Mouse (Mus musculus) forebrain, embryonic 10.5 days (tissue): ENCODE results near the gene Zfp36l2. TPM values are rescaled to one million over a fixed set of nuclear protein-coding genes. Genes with fewer than 3 reads are reported as not detected.
"Not testable (repeated sequence)": the region's sequence is repeated elsewhere in the genome, so short reads cannot be mapped to it uniquely, and the experiment has no call there.

Source experiments
- DNase-seq: peaks from one replicate; pipeline ENCODE4 v3.0.0-alpha.2; 2017; ENCODE audit warnings: low spot score; ENCODE audit errors: extremely low spot score
- H3K27ac ChIP-seq: fragments of 300-500 bp; sonication (generic); 2 replicates; pipeline ENCODE4 v1.5.1; 2016; ENCODE audit warnings: mild to moderate bottlenecking
- H3K27me3 ChIP-seq: fragments of 300-500 bp; sonication (generic); 2 replicates; pipeline ENCODE4 v1.6.1; 2016; ENCODE audit warnings: mild to moderate bottlenecking; ENCODE audit not compliant: poor library complexity, severe bottlenecking
- H3K36me3 ChIP-seq: fragments of 300-500 bp; sonication (generic); replicated peaks from 2 replicates; pipeline ENCODE4 v1.6.1; 2016; ENCODE audit warnings: mild to moderate bottlenecking, moderate library complexity
- H3K4me1 ChIP-seq: fragments of 300-500 bp; sonication (generic); 2 replicates; pipeline ENCODE4 v1.6.1; 2016
- H3K4me3 ChIP-seq: fragments of 300-500 bp; sonication (generic); 2 replicates; pipeline ENCODE4 v1.5.1; 2016; ENCODE audit warnings: mild to moderate bottlenecking, moderate library complexity
- H3K9me3 ChIP-seq: fragments of 300-500 bp; sonication (generic); 2 replicates; pipeline ENCODE4 v1.6.1; 2016; ENCODE audit warnings: mild to moderate bottlenecking, moderate library complexity
- WGBS: fragments of 180-500 bp; shearing (Covaris S2); methylation state at CpG from one replicate; pipeline ENCODE4 v1.1.7; 2016; 5-methylcytosine and 5-hydroxymethylcytosine counted together
- polyA plus RNA-seq: library from polyadenylated mRNA; unstranded; fragments of >200 nt; fragmentation: Nextera tagmentation; extraction: Ambion mirVana; gene quantifications from 2 replicates; pipeline ENCODE4 v1.2.1, GENCODE M21; 2016

The Zfp36l2 gene
- polyA plus RNA-seq, result 8.1 and 8.9 TPM in 2 replicates

DNA sequence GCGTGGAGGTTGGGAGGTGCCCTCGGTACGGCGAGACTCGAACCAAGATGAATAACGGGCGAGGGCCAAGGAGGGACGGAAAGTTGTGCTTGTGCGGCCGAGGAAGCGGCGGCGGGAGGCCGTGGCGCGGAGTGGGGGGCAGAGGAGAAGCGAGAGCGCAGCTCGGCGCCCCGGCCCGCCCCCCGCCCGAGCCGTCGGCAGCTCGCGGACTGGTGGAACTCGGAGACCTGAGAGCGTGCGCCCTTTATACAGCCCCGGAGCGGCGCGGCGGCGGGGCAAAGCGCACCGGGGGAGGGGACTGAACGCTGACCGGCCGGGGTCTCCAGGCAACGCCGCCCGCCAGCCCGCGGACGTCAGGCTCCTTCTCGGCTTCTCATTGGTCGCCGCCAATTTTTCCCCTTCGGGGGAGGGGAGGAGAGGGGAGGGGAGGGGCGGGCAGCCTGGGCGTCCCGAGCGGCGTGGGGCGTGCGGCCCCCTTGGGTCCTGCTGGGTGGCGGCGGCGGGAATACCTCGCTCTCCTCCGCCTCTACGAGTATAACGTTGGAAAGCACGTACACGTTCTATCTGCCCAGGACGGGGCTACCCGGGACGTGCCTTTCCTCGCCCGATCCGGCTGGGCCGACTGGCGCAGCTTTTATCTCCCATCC, at the start of gene Zfp36l2:
Gene Zfp36l2 (minus strand): TSS at position 221 of the 647 bp plus-strand sequence.
- peak; percentile 95 for DNase-seq
- Histone ChIP-seq H3K27me3 (peaks cover 10% of the 10 kb centered on the region), H3K4me1 (peaks cover 61% of the 10 kb centered on the region), H3K27ac (peak within 1 kb of the TSS; percentile 97), H3K4me3 (peak within 1 kb of the TSS; percentile 77), H3K36me3 (peaks cover 37% of the 10 kb centered on the region), H3K9me3 (no peaks in the 10 kb centered on the region)
- WGBS, result under 1% methylated on average over 57 of the region's 76 CpGs

DNA sequence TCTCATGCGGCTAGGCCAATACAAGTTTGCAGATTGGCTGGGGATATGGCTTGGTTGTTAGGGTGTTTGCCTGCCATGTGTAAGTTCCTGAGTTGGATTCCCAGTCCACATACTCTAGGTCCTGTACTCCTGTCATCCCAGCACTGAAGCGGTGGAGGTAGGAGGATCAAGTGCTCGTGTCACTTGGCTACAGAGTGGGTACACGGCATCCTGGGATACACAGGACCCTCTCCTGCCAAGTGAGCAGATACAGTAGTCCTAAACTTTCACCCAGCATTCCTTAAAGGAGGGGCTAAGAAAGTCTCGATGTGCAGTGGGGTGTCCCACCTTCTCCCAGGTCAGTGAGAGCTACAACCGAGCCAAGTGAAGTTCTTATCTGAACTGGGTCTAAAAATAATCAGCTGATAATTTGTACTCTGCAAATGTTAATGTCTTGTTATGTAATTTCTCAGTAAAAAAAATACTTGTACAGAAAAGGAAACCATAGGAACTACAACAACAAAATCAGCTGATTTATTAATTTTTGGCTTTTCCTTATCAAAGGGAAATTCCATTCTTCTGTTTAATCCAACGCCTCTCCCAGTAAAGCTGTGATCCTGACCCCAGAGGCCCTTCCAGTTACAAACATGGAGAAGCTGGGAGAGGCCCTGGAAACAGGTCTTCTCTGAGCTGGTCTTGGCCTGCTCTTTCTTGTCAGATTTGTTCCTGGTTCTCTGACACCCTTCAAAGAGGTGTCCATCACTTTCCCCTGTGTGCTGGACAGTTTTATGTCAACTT, 49.2 kb upstream of the Zfp36l2 start:
- H3K36me3 ChIP-seq, result peaks cover 12% of the 10 kb centered on the region; the same call in 1 of the 2 replicates
- no peak for DNase-seq
- H3K4me1 ChIP-seq, result 0 out of 2 replicates have a peak, but pooled peaks cover 4% of the 10 kb centered on the region
- H3K27ac ChIP-seq, result no peak overlapping the region
- no peaks in the 10 kb centered on the region; the same call in none of the 2 replicates for H3K9me3 ChIP-seq
- H3K4me3 ChIP-seq, result no peak overlapping the region
- no peaks in the 10 kb centered on the region for H3K27me3 ChIP-seq
- 94% methylated on average over 7 of the region's 7 CpGs for WGBS

DNA sequence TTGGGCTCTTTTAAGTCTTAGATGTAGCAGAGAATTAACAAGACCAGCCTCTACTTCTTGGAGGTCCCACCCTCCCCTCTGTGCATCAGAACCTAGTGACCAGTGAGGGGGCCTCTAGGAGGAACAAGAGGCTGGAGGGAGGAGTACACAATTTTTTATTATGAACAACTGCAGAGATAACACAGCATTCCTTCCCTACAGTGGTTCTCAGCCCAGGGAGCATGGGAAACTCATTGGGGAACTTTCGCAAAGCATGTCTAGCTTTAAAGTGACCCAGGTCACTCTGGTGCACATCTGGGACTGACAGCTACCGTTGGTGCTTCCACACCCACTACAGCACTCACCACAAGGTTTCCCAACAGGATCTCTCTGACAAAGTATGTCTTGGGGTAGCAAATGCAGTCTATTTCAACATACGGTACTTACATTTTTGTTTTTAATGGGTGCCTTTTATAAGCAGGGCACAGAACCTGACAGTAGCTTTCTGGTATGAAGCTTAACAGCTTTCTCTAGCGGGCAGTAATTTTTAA, 47.7 kb upstream of the Zfp36l2 start:
- no peak overlapping the region for H3K27ac ChIP-seq

DNA sequence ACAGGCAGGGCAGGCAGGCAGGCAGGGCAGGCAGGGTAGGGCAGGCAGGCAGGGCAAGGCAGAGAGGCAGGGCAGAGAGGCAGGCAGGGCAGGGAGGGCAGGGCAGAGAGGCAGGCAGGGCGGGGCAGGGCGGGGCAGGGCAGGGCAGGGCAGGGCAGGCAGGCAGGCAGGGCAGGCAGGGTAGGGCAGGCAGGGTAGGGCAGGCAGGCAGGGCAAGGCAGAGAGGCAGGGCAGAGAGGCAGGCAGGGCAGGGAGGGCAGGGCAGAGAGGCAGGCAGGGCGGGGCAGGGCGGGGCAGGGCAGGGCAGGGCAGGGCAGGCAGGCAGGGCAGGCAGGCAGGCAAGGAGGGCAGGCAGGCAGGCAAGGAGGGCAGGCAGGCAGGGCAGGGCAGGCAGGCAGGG, 47.0 kb upstream of the Zfp36l2 start:
- DNase-seq, H3K4me3 ChIP-seq, H3K4me1 ChIP-seq, H3K27ac ChIP-seq, H3K27me3 ChIP-seq, H3K9me3 ChIP-seq: not testable (repeated sequence)
- peaks cover 14% of the 10 kb centered on the region; the same call in 1 of the 2 replicates for H3K36me3 ChIP-seq
- WGBS, result 100% methylated on average over 1 of the region's 4 CpGs

More for the DNA sequence above, 47.7 kb upstream of the Zfp36l2 start:
- H3K4me1 ChIP-seq, result 0 out of 2 replicates have a peak, but pooled peaks cover 4% of the 10 kb centered on the region
- DNase-seq, result no peak
- peaks cover 8% of the 10 kb centered on the region; the same call in 1 of the 2 replicates for H3K36me3 ChIP-seq
- no peaks in the 10 kb centered on the region for H3K9me3 ChIP-seq
- 89% methylated on average over 4 of the region's 4 CpGs for WGBS
- H3K4me3 ChIP-seq, result no peak overlapping the region
- H3K27me3 ChIP-seq, result no peaks in the 10 kb centered on the region

GRCm38 (mm10) chr17:84233758-84234157, 46.0 kb upstream of the Zfp36l2 start:
- H3K9me3 ChIP-seq, result no peaks in the 10 kb centered on the region
- 0 out of 2 replicates have a peak, but pooled peaks cover 4% of the 10 kb centered on the region for H3K4me1 ChIP-seq
- H3K27ac ChIP-seq, result no peak overlapping the region
- 95% methylated on average over 2 of the region's 2 CpGs for WGBS
- no peak overlapping the region for H3K4me3 ChIP-seq
- no peaks in the 10 kb centered on the region for H3K27me3 ChIP-seq
- H3K36me3 ChIP-seq, result peaks cover 23% of the 10 kb centered on the region
- no peak for DNase-seq

GRCm38 (mm10) chr17:84231361-84231760, 43.6 kb upstream of the Zfp36l2 start:
- no peaks in the 10 kb centered on the region for H3K27me3 ChIP-seq
- H3K4me3 ChIP-seq, result no peak overlapping the region
- H3K4me1 ChIP-seq, result 0 out of 2 replicates have a peak, but pooled peaks cover 4% of the 10 kb centered on the region
- H3K27ac ChIP-seq, result no peak overlapping the region
- no peak for DNase-seq
- 92% methylated on average over 2 of the region's 2 CpGs for WGBS
- peaks cover 37% of the 10 kb centered on the region for H3K36me3 ChIP-seq
- H3K9me3 ChIP-seq, result no peaks in the 10 kb centered on the region

DNA sequence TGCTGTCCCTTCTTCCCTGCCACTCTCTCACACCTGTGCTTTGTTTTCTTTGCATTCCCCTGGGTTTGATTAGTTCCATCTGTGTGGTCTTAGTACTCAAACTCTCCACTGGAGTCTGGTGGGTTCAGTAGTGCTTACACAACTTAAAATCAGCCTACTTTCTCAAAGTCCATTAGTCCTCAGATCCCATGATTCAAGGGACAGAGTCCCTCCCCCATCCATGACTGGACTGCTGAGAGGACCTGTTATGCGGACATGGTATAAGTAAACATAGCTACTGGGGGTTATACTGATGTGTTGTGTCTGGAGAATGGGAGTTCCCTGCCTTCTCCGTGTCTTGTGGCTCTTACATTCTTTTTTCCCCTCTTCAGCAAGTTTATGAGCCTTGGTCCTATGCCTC, 40.5 kb upstream of the Zfp36l2 start:
- Histone ChIP-seq H3K27me3 (no peaks in the 10 kb centered on the region), H3K4me3 (no peak overlapping the region), H3K4me1 (peaks cover 10% of the 10 kb centered on the region), H3K9me3 (no peaks in the 10 kb centered on the region), H3K36me3 (peaks cover 68% of the 10 kb centered on the region), H3K27ac (no peak overlapping the region)
- WGBS, result 90% methylated on average over 2 of the region's 2 CpGs
- no peak for DNase-seq

- Histone ChIP-seq H3K4me1 (peaks cover 10% of the 10 kb centered on the region), H3K36me3 (peaks cover 81% of the 10 kb centered on the region), H3K4me3 (no peak overlapping the region)
Measured at GRCm38 (mm10) chr17:84226681-84227080, 38.9 kb upstream of the Zfp36l2 start.

DNA sequence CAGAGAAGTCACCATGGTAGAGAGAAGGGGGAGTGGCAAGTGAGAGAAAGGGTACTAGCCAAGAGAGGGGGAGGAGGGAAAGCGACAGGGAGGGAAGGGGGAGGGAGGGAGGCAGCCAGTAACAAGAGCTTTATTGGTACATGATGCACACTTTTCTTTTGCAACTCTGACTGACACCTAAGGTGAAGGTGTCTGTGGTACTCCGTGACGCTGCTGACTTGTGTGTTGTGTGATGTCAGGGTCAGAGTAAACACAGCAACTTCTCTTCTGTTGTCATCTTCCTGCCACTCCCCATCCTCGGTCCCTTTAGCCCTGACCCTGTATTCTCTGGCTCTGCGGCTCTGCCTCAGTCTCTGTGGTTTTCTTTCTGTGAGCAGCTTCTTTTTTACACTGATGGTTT, 38.5 kb upstream of the Zfp36l2 start:
- Histone ChIP-seq H3K4me3 (no peak overlapping the region), H3K27ac (no peak overlapping the region), H3K27me3 (no peaks in the 10 kb centered on the region), H3K36me3 (peaks cover 86% of the 10 kb centered on the region), H3K9me3 (no peaks in the 10 kb centered on the region), H3K4me1 (peaks cover 10% of the 10 kb centered on the region)
- 73% methylated on average over 5 of the region's 5 CpGs for WGBS
- no peak for DNase-seq

More at GRCm38 (mm10) chr17:84226681-84227080, 38.9 kb upstream of the Zfp36l2 start:
- Histone ChIP-seq H3K27ac (no peak overlapping the region), H3K27me3 (no peaks in the 10 kb centered on the region), H3K9me3 (no peaks in the 10 kb centered on the region)
- DNase-seq, result no peak
- 88% methylated on average over 6 of the region's 6 CpGs for WGBS

DNA sequence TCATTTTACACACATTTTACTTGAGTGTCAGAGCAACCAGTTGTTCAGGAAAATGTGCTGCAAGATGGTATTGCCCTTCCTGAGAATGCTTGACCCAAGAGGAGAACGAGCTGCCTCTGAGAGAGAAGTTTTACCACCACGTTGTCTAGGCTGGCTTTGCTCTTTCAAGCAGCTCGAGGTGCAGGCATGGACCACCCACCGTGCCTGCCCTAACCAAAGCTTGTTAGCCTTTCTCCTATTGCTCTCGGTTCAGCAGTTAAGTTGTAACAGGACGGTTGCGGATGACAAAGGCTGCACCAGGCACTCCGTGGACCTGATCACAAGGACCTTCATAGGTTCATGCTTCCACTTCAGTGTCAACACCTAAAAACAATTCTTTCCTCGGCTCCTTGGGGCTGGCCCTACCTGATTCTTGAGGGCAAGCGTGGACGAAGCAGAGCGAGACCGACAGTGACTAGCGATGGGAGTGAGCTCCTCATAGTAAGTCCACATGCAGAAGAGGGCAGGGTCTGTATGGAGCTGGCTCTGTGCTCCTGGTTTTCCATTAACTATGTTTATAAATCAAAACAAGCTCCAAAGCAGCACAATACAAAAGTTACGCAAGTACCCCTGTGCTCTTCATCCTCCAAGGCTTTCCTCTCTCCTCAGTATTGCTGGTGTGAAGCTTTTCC, 36.6 kb upstream of the Zfp36l2 start:
- H3K4me1 ChIP-seq, result peaks cover 10% of the 10 kb centered on the region
- H3K4me3 ChIP-seq, result no peak overlapping the region
- H3K36me3 ChIP-seq, result peaks cover 90% of the 10 kb centered on the region
- no peak overlapping the region for H3K27ac ChIP-seq
- 71% methylated on average over 15 of the region's 15 CpGs for WGBS
- DNase-seq, result no peak
- H3K27me3 ChIP-seq, result no peaks in the 10 kb centered on the region
- no peaks in the 10 kb centered on the region for H3K9me3 ChIP-seq

- 95% methylated on average over 2 of the region's 2 CpGs for WGBS
- peaks cover 68% of the 10 kb centered on the region for H3K36me3 ChIP-seq
- DNase-seq, result not testable (repeated sequence)
Measured at GRCm38 (mm10) chr17:84218841-84219240, 31.1 kb upstream of the Zfp36l2 start.

GRCm38 (mm10) chr17:84217696-84218095, 29.9 kb upstream of the Zfp36l2 start:
- DNase-seq, result no peak
- Histone ChIP-seq H3K4me3 (no peak overlapping the region), H3K36me3 (peaks cover 58% of the 10 kb centered on the region), H3K4me1 (no peaks in the 10 kb centered on the region), H3K27ac (no peak overlapping the region), H3K9me3 (no peaks in the 10 kb centered on the region), H3K27me3 (no peaks in the 10 kb centered on the region)
- 88% methylated on average over 3 of the region's 3 CpGs for WGBS

More at GRCm38 (mm10) chr17:84218841-84219240, 31.1 kb upstream of the Zfp36l2 start:
- H3K4me1 ChIP-seq, H3K9me3 ChIP-seq, H3K27ac ChIP-seq, H3K27me3 ChIP-seq, H3K4me3 ChIP-seq: not testable (repeated sequence)
